Mouse (Mus musculus): Measurements from ENCODE around the gene Ooep. TPM values are rescaled to one million over a fixed set of nuclear protein-coding genes. Genes with fewer than 3 reads are reported as not detected.
A peak's percentile ranks its signal among the peaks of the same experiment; 100 is the strongest.
"Not testable (repeated sequence)": the region's sequence is repeated elsewhere in the genome, so short reads cannot be mapped to it uniquely, and the experiment has no call there.

The Ooep gene
- polyA plus RNA-seq, 1 experiment = 0.11 TPM

DNA sequence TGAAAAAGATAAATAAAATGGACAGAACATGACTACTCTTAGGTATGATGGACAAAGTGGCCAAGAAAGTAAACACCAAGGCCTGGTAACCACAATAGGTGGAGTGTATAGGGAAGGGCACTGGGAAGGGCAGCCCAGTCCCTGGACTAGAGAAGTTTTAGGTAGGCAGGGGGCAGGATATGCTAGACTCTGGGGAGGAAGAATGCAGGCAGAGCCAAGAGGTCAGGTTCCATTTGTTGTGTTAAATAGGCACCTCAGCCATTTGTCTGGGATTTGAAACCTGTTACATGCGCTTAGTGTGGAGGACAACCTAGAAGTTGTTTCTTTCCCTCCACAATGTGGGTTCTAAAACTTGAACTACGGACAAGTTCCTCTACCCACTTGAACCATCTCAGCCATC is 9.2 kb downstream of the Ooep start:
- WGBS = 99% methylated on average over 2 of the region's 2 CpGs
- DNase-seq (ENCODE audit: low read depth, low spot score) = no peak

DNA sequence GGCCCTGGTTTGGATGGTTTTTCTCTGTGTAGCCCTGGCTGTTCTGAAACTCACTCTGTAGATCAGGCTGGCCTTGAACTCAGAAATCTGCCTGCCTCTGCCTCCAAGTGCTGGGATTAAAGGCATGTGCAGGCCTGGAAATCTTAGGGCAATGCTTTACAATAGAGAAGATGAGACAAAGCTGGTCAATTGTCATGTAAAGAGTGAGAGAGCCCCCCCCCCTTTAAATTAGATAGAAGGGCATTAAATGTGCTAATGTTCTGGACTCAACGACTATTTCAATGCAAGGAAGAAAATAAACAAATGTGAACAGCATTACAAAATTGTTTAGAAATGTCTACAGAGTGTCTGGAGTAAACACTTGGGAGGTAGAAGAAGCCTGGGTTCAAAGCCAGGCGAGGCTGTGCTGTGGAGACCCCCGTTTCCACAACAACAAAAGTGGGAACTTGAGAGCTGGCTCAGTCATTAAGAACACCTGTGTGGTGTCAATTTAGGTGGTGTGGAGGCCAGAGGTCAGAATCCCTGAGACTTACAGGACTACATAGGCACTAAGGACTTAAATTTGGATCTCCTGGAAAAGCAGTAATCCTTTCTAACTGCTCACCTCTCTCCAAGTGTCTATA is 9.7 kb downstream of the Ooep start:
- DNase-seq (ENCODE audit: low read depth, low spot score) = no peak
- 75% methylated on average over 3 of the region's 3 CpGs for WGBS

DNA sequence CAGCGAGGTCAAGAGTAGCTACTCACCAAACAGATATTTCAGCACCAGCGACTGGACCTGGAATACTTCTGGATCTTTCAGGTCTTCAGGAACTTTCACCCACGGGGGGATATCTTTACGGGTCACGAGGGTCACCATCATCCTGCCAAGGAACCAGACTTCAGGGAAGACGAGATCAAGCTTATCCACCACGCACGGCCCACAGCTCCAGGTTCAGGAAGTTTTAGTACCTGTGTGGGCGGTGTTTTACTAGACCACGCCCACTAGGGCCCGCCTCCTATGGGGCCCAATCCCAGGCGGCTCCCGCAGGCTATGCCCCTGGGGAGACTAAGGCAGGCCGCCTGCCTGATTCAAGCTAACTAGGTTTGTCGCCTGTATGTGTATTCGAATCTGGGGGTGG is 10.6 kb downstream of the Ooep start, which contains the start of gene Dppa5a:
Gene Dppa5a, minus strand, starts transcription at position 219 of the 400 bp plus-strand sequence.
- WGBS = 90% methylated on average over 16 of the region's 16 CpGs
- not testable (repeated sequence) for DNase-seq (ENCODE audit: low read depth, low spot score)

DNA sequence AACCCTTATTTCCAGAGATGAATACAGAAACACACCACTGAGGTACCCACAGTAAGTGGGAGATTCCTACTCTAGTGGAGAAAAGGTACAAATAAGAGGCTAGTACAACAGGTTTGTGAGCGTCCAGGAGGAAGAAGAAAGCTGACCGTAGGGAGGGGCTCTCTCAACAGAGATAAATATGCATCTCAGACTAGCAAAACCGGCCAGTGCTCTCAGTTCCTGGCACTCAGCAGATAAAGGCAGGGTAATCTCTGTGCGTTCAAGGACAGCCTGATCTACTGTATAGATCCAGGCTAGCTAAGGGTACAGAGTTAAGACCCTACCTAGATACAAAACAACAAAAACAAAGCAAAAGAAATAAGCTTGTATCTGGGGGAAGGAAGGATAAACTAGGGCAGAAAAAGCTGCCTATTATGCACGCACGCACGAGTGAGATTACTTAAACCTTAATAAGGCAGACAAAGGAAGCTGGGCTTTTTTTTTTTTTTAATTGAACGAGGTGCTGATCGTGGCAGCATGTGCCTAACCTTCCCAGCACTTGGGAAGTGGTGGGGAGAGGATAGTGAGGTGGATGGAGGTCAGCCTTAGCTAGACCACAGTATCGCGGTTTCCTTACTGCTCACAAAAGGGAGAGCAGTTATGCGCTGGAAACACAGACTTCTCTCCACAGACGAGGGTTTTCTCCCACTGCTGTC is 12.5 kb downstream of the Ooep start:
- DNase-seq (ENCODE audit: low read depth, low spot score) = no peak
- 53% methylated on average over 13 of the region's 13 CpGs for WGBS

DNA sequence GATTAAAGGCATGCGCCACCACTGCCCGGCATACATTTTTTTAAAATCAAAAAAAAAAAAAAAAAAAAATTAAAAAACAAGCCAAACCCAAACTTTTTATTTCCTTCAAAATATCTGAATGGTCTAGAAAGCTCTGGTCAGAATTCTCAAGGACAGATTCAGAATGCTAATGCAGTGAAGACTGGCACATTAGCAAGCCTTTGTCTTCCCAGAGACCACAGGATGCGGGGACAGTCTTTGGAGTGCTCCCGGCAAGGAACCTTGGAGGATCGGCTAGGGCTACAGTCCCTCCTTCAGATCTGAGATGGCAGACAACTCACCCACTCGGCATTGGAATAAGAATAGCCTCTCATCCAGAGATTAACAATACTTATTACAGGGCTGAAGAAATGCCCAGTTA is 13.8 kb downstream of the Ooep start:
- 97% methylated on average over 6 of the region's 6 CpGs for WGBS
- DNase-seq (ENCODE audit: low read depth, low spot score) = no peak

DNA sequence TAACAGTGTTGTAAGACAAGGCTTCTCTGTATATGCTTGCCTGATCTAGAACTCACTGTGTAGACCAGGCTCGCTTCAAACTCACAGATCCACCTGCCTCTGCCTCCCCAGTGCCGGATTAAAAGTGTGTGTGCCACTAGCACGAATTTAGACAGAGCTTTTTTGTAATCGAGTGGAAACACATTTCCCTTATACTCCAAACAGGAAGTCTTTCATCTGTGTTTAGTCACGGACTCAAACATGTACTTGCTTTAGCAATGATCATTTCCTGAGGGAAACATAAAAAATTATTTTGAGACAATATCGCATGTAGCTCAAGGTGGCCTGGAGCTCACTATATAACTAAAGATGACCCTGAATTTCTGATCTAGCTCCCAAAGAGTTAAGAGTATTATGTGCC is 15.2 kb downstream of the Ooep start:
- no peak for DNase-seq (ENCODE audit: low read depth, low spot score)
- 60% methylated on average over 6 of the region's 6 CpGs for WGBS

DNA sequence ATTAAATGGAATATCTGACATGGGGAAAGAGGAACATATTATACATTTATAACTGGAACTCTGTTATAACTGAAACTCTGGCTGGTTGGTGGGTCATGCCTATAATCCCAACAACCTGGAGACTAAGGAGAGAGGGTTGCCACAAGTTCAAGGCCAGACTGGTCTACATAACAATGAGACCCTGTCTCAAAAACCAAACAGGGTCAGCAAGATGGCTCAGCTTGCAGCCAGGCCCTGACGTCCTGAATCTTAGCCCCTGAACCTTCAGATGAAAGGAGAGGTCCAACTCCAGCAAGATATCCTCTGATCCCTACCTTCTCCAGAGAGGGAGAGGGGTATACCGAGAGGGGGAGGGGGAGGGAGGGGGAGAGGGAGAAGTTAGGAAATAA is 18.0 kb downstream of the Ooep start:
- 47% methylated on average over 2 of the region's 2 CpGs for WGBS

DNA sequence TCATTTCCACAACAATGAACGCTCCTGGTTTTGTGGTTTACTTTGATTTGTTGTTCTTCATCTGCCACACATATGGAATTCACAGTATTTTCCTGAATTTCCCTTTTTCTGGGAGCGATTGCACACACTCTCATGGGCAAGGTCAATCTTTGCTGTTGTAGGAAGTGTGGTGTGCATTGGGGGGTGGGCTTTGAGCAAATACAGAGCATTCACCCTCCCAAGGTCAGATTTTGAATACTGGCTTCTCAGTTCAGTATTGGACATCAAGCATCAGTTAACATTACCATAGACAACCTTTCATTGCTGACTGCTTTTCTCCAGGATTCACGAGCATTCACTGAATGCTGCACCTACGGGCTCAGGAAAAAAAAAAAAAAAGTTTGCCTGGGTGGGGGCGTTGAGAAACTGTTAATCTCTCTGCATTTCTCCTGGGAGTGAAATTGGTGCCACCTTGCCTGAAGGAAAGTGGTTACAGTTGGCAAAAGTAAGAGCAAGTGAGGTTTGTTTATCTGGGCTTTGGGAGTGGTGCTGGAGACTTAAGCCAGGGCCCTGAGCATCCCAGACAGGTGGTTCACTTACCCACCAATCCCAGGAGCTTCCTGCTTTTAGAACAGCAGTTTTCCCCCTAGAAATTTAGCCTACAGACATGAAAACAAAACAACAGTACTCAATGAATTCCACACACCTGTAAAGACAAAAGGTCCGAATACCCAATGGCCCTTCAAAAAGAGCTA is 18.6 kb downstream of the Ooep start:
- no peak for DNase-seq (ENCODE audit: low read depth, low spot score)
- 84% methylated on average over 6 of the region's 6 CpGs for WGBS

More for the DNA sequence above, 18.0 kb downstream of the Ooep start:
- no peak for DNase-seq (ENCODE audit: low read depth, low spot score)

DNA sequence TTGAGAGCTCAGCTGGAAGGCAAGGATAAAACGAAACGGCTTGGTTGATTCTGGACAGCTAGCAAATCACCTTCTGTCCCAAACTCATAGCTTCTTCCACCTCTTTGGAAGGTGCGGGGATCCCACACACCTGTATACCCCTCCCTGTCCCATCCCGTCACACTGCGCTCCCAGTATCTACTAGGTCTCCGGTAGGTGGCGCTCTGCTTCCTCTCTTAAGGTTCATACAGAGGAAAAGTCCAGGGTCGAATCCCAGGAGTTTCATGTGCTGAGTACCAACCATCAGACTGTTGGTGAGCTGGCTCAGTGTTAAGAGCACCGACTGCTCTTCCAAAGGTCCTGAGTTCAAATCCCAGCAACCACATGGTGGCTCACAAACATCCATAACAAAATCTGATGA is 20.5 kb downstream of the Ooep start:
- WGBS = 12% methylated on average over 9 of the region's 9 CpGs
- peak; percentile 42 for DNase-seq (ENCODE audit: low read depth, low spot score)

DNA sequence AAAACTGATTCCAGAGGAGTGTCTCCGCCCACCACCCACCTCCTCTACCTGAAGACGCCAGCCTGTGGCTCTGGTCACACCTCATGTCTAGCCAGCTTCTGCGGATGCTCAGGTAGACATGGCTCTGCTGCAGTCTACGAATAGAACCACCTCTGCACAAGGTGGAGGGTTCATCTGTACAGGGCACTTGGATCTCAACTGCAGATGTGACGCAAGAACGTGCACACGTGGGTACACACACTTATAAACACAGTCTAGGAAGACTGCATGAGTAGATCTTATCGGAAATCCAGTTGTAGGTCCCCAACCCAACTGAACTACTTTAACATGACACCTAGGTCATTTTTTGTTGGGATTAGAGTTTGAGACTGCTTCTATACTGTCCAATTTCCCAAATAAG is 22.9 kb downstream of the Ooep start, which contains the start of gene Gsta2:
Gene Gsta2, minus strand, starts transcription at position 178 of the 400 bp plus-strand sequence.
- no peak for DNase-seq (ENCODE audit: low read depth, low spot score)
- WGBS = 86% methylated on average over 8 of the region's 8 CpGs

DNA sequence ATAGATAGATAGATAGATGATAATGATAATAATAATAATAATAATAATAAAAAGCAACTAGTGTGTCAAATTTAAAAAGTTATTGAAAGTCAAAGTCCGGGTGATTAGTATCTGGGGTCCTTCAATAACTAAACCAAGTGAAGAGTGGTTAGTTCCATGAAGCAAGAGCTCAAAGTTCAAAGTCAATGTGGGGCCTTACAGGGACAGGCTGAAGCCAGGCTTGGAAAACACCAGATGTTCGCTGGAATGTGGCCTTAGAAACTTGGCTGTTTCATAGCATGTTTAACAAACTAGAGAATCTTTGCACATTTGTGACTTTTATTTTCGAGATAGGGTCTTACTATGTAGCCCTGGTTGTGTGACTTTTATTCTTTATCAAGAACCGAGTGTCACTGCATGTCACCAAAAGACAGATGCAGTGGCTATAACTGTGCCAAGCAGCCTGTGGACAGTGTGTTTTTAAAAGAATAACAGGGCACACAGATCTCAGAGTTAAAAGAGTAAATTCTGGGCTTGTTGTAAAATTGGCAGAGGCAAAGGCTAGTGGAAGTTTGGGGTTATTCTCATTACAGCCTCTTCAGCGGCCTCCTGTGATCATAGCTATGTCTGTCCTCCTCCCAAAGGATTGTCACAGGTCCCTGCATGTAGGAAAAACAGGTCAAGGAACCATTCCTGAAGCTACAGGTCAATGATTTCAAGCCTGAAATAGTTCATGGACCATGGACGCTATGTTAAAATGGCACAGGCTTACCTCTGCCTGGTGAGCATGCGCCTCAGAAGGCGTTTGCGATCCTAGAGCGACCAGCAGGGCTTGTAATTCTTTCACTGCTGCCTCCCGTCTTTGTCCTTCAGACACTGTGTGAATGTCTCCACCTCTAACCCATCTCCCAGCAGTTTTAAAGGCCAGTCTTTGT is 23.6 kb downstream of the Ooep start:
- WGBS = 69% methylated on average over 11 of the region's 11 CpGs
- DNase-seq (ENCODE audit: low read depth, low spot score) = no peak

DNA sequence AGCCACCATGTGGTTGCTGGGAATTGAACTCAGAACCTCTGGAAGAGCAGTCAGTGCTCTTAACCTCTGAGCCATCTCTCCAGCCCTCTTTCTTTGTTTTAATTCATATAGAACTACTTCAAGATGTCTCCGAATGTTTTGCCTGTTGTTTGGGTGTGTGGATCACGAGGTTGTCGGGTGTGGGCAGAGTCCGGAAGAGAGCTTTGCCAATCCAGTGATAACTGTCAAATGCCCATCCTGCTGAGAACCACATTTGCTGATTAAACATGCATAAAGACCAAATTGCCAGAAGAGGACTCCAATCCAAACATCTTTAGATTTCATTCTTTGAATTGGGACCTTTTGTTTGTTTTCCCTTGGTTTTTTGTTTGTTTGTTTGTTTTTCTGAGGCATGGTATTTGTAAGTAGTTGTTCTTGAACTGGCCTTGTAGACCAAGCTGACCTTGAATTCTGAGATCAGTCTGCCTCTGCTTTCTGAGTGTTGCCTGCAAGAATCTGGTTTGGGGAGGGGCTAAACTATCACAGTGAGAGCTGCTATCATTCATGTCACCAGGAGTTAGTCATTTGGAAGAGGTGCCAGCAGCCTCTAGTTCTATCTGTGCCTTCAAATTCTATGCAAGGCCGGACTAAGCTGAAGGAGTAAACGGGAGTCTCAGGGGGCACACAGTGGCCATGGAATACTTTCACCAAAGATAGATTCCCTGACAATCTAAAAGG is 26.9 kb downstream of the Ooep start:
- no peak for DNase-seq (ENCODE audit: low read depth, low spot score)
- 74% methylated on average over 6 of the region's 6 CpGs for WGBS

DNA sequence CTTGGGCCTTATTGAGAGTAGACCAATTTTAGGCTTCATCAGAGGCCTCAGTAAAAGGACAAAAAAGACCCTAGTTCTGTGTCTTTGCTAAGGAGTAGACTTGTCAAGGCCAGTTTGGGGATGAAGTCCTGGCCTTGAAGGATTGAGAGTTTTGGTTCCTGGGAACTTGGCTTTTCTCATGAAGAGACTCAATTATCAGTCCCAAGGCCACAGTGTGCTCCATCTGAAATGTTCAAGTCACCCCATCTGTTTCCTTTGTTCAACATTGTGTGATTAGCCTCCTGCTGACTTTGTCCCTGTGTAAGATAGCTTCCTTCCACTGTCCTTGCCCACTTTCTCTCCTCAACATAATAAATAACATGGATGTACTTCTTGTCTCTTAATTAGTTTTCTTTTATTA is 28.5 kb downstream of the Ooep start:
- not testable (repeated sequence) for DNase-seq (ENCODE audit: low read depth, low spot score)

DNA sequence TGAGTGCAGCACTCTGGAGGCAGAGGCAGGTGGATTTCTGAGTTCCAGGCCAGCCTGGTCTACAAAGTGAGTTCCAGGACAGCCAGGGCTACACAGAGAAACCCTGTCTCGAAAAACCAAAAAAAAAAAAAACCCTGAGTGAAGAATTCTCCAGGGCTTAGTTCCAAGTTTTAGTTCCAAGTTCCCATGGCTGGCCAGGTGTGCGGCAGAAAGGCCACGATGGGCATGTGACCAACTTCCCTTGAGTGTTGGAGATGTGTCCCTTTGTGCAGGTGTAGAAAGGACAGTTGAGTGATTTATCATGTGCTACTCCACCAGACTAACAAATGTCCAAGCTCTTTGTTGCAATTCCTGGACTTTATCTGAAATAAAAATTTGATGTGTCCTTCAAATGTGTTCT is 29.4 kb downstream of the Ooep start:
- WGBS = 57% methylated on average over 3 of the region's 3 CpGs
- not testable (repeated sequence) for DNase-seq (ENCODE audit: low read depth, low spot score)

DNA sequence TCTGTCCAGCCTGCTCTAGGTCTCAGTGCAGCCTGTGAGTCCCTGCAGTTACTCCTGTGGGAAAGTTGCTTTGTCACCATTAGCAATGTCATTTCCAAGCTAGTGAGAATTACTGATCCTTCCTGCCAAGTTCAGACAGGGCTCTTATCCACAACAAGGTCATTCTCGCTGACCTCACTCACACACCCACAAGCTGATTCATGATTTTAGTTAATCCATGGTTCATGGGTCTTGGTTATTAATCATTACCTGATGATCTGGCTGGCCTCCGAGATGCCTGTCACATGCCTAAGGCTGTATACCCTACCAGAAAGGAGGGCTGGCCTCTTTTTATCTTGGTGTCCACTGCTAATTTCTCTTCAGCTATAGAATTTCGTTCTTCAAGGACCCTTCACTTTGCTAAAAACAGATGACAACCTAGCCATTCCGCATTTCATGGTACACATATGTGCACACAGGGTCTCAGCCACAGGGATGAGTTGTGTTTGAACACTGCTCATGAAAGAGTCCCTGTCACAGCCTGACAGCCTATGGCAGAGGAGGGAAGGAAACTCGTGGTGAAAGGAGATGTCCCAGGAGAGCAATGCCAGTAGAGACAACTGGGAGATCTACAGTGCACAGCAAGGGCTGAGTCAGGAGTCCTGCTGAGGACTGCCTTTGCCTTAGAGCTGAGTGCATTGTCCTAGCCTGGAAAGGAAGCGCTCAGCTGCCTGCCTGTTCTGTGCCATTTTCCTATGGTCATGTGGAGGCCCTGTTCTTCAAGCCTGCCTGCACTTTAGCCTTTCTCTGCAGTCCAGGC is 30.1 kb downstream of the Ooep start:
- DNase-seq (ENCODE audit: low read depth, low spot score) = not testable (repeated sequence)
- WGBS = 58% methylated on average over 6 of the region's 6 CpGs

DNA sequence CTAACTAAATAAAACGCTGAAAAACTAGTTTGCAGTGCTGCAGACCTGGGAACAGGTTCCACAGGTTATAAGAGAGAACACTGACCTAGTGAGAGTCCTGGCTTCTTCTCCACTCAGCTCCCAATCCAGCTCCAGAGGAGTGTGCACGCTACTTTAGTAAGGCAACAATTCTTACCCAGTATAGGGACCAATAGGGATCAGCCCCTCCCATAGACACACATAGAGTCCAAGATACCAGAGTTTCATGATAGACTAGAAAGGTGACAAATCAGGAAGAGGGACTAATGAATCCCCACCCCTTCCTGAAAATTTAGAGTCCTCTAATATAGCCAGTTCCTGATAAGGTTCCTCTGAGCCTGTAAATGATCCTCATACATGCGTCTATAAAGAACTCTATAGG is 31.5 kb downstream of the Ooep start:
- WGBS = 33% methylated on average over 3 of the region's 3 CpGs

DNA sequence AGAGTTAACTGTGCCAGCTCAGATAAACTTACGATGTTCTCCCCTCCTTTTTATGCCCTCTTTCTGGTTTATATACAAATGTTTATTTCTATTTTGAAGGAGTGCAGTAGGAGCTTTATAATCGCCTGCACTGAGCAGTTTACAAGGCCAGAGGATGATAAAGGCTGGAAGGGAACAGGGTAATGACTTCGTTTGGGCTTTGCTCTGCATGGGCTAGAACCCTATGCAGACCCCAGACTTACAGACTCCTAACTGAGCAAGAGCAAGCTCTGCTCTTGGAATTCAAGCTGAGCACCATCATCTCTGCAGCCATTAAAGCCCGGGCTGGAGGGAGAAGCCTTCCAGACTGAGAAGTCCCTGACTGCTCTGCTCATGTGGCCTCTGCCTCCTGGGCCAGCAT is 33.3 kb downstream of the Ooep start:
- not testable (repeated sequence) for DNase-seq (ENCODE audit: low read depth, low spot score)
- WGBS = 31% methylated on average over 4 of the region's 4 CpGs

More for the DNA sequence above, 31.5 kb downstream of the Ooep start:
- DNase-seq (ENCODE audit: low read depth, low spot score) = no peak

DNA sequence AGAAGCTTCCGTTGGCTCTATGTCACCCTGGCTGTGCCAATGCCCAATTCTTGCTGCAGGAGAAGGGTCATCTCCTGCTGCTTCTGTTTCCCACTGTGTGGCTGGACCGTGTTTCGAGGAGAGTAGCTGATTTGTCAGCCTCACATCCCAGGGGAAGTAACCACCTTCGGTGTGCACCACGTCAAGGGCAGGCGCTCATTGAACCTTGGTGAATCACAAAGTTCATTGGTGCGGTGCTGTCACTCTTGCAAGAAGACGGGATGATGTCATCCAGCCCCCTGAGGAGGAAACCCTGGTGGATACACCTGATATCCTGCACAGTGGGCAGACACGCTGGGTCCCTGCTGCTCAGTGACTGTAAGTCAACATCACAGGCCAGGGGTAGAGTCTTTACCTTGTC is 35.5 kb downstream of the Ooep start:
- 87% methylated on average over 9 of the region's 9 CpGs for WGBS
- DNase-seq (ENCODE audit: low read depth, low spot score) = not testable (repeated sequence)

Data from large intestine, adult 2 months (tissue).